Mouse (Mus musculus) kidney, adult 2 months (tissue): Measurements from ENCODE around the gene Dnajc27.

Experiments
- CTCF ChIP-seq: fragments of 200-500 bp; conservative IDR thresholded peaks from 2 replicates; pipeline ENCODE4 v1.5.1; 2011; ENCODE audit warnings: low read depth, mild to moderate bottlenecking, control low read depth, low read length, moderate library complexity, mixed read lengths; ENCODE audit not compliant: insufficient read depth, insufficient read length
- POLR2A ChIP-seq: fragments of 200-500 bp; IDR thresholded peaks from one replicate; pipeline ENCODE4 v1.6.1; 2011; ENCODE audit warnings: low read depth, low read length, control low read depth

DNA sequence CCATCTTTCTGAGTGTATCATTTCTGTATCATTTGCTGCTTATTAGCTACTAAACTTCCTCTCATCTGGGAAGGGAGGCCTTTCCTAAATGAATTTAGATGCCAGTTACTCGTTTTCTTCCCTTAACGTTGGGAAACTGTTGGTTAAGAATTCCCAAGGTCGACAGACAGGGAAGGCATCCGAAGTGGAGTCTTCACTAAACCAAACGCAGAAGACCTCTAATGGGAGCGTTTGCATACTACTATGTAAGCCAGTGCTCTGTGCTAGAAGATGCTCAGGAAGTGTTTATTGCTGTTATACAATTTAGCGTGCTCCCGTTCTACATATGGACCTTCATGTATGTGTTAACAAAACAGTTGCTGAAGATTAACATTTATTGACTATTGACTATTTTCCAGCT lies 1.1 kb downstream of the Dnajc27 start:
- no peak for TF ChIP-seq CTCF
- TF ChIP-seq POLR2A, result no peak
